Comparison of ENCODE assay signal across 23 mouse cellular contexts in genomic region chr4:10670846-10671428, GRCm38 (mm10).
DNase-seq lines count a peak whose midpoint lies in the region; TF ChIP-seq lines count a peak whose summit lies in the region.
"Had no signal": no experiment of that assay in that cellular context is flagged by ENCODE, and none has a peak within 500 bp of the region (broad histone marks: within the 10 kb centered on the region; RNA-seq: fewer than 3 reads in every experiment).

No protein-coding gene starts in this region.

- DNase-seq in cerebellum, postnatal 36 days = peak; percentile 31 to 44
- DNase-seq in cerebellum, postnatal 4 days (ENCODE audit: low spot score in 2 of 2) = no peak
- peak; percentile 12 for DNase-seq in heart, postnatal 4 days
- no peak for DNase-seq in heart, embryonic 10.5 days (ENCODE audit: low spot score)
- DNase-seq in brain, adult 2 months (ENCODE audit: low read depth, low spot score) = peak; percentile 5
- DNase-seq in brain, embryonic 14.5 days (ENCODE audit: low read depth) = peak; percentile 92
- DNase-seq in layer of hippocampus, postnatal 14 days (ENCODE audit: low spot score in 2 of 2) = no peak
- DNase-seq: adrenal gland, adult 2 months; gastrocnemius, postnatal 14 days; heart, adult 11 months; kidney, adult 2 months; liver, postnatal 0 days; lung, postnatal 10 days; right cerebral cortex, postnatal 14 days; thymus, adult 2 months; thymus, postnatal 4 days had no signal

- no peaks in the 10 kb centered on the region for H3K9me3 ChIP-seq in heart, embryonic 10.5 days
- H3K9me3 ChIP-seq: heart, embryonic 13.5 days; limb, embryonic 12.5 days; midbrain, embryonic 13.5 days; neural tube, embryonic 12.5 days had no signal

- no peak for TF ChIP-seq CTCF in brain, embryonic 14.5 days (IDR thresholded peaks at IDR 0.05; ENCODE audit: borderline replicate concordance, extremely low read depth, insufficient read depth, insufficient read length)

- TF ChIP-seq POLR2A in brain, embryonic 14.5 days (IDR thresholded peaks at IDR 0.05; ENCODE audit: borderline replicate concordance, extremely low read depth, insufficient read depth, insufficient read length, poor library complexity, severe bottlenecking) = no peak

- H3K36me3 ChIP-seq in heart, embryonic 10.5 days = no peaks in the 10 kb centered on the region
- H3K36me3 ChIP-seq: heart, embryonic 13.5 days; limb, embryonic 12.5 days; midbrain, embryonic 13.5 days; neural tube, embryonic 12.5 days had no signal

- H3K27ac ChIP-seq in heart, embryonic 10.5 days = no peak overlapping the region
- H3K27ac ChIP-seq: heart, embryonic 13.5 days; hindbrain, embryonic 14.5 days; kidney, postnatal 0 days; limb, embryonic 12.5 days; midbrain, embryonic 13.5 days; neural tube, embryonic 12.5 days; stomach, postnatal 0 days had no signal

- H3K27me3 ChIP-seq in heart, embryonic 10.5 days (ENCODE audit: insufficient read depth, poor library complexity, severe bottlenecking) = no peaks in the 10 kb centered on the region
- H3K27me3 ChIP-seq: heart, embryonic 13.5 days; limb, embryonic 12.5 days; midbrain, embryonic 13.5 days; neural tube, embryonic 12.5 days had no signal

- WGBS in heart, embryonic 10.5 days = 70% methylated on average over 6 of the region's 6 CpGs

- no peak overlapping the region for H3K4me3 ChIP-seq in heart, embryonic 10.5 days
- H3K4me3 ChIP-seq: heart, embryonic 13.5 days; limb, embryonic 12.5 days; midbrain, embryonic 13.5 days; neural tube, embryonic 12.5 days had no signal

- no peaks in the 10 kb centered on the region for H3K4me1 ChIP-seq in heart, embryonic 10.5 days
- H3K4me1 ChIP-seq: limb, embryonic 12.5 days; midbrain, embryonic 13.5 days; neural tube, embryonic 12.5 days had no signal

Comparison
In these comparisons a context has a peak if more than half of its experiments do, and no peak if none do; other contexts are left out.
1. DNase-seq: peak in cerebellum, postnatal 36 days (2 of 2), heart, postnatal 4 days (single experiment), brain, adult 2 months (single experiment) and brain, embryonic 14.5 days (single experiment); none in cerebellum, postnatal 4 days (0 of 2), heart, embryonic 10.5 days (single experiment) and layer of hippocampus, postnatal 14 days (0 of 2).